Mouse (Mus musculus) telencephalon, adult 2 months (tissue): ENCODE results near the gene Arhgap31.

Source experiments
- DNase-seq: peaks from one replicate; pipeline ENCODE4 v3.0.0-alpha.2; 2011; ENCODE audit warnings: low read depth, low spot score

Gene Arhgap31

GRCm38 (mm10) chr16:38549479-38550396, 163.3 kb downstream of the Arhgap31 start, which contains the start of gene Poglut1:
TSS of gene Poglut1 (minus strand) at chr16:38550258.
- peak; percentile 50 for DNase-seq
